Mouse (Mus musculus) kidney, embryonic 16.5 days (tissue): ENCODE results near the gene Cd180. TPM values are rescaled to one million over a fixed set of nuclear protein-coding genes. Genes with fewer than 3 reads are reported as not detected.

Experiments used
- ATAC-seq: fragments of 200-750 bp; cut with Nextera tagmentation; 2 replicates; pipeline ENCODE4 v1.8.0; 2017; ENCODE audit warnings: moderate TSS enrichment; ENCODE audit not compliant: low FRiP score, low TSS enrichment
- H3K27ac ChIP-seq: fragments of 300-500 bp; sonication (generic); 2 replicates; pipeline ENCODE4 v1.5.1; 2014; ENCODE audit warnings: low read length
- H3K27me3 ChIP-seq: fragments of 300-500 bp; sonication (generic); 2 replicates; pipeline ENCODE4 v1.6.1; 2014; ENCODE audit warnings: low read length, control low read depth, mixed read lengths; ENCODE audit not compliant: insufficient read depth
- H3K36me3 ChIP-seq: fragments of 300-500 bp; sonication (generic); 2 replicates; pipeline ENCODE4 v1.6.1; 2014; ENCODE audit warnings: low read length, control low read depth, mixed read lengths; ENCODE audit not compliant: insufficient read depth
- H3K4me1 ChIP-seq: fragments of 300-500 bp; sonication (generic); 2 replicates; pipeline ENCODE4 v1.6.1; 2014; ENCODE audit warnings: low read length, control low read depth, mixed read lengths; ENCODE audit not compliant: insufficient read depth
- H3K4me2 ChIP-seq: fragments of 300-500 bp; sonication (generic); replicated peaks from 2 replicates; pipeline ENCODE4 v1.6.1; 2014; ENCODE audit warnings: low read depth, low read length
- H3K4me3 ChIP-seq: fragments of 300-500 bp; sonication (generic); 2 replicates; pipeline ENCODE4 v1.5.1; 2014; ENCODE audit warnings: mild to moderate bottlenecking, low read length
- H3K9ac ChIP-seq: fragments of 300-500 bp; sonication (generic); replicated peaks from 2 replicates; pipeline ENCODE4 v1.6.1; 2014; ENCODE audit warnings: low read length
- H3K9me3 ChIP-seq: fragments of 300-500 bp; sonication (generic); 2 replicates; pipeline ENCODE4 v1.6.1; 2016; ENCODE audit warnings: low read length, control low read depth
- WGBS: fragments of 180-500 bp; shearing (Covaris S2); extraction: QIAGEN DNeasy Blood & Tissue Kit; methylation state at CpG from one replicate; pipeline ENCODE4 v1.1.7; 2014; 5-methylcytosine and 5-hydroxymethylcytosine counted together
- polyA plus RNA-seq: library from polyadenylated mRNA; unstranded; fragments of >200 nt; fragmentation: Nextera tagmentation; extraction: Ambion mirVana; gene quantifications from 2 replicates; pipeline ENCODE4 v1.2.1, GENCODE M21; 2015

Cd180 gene
- polyA plus RNA-seq, 1 experiment from 2014 or later: 0.29 TPM

GRCm38 (mm10) chr13:102768512-102768911, 75.2 kb downstream of the Cd180 start:
- WGBS: 89% methylated on average over 11 of the region's 11 CpGs
- H3K27me3 ChIP-seq: no peaks in the 10 kb centered on the region
- H3K4me1 ChIP-seq: no peaks in the 10 kb centered on the region; the same call in 1 of the 2 replicates
- no peak overlapping the region for H3K4me3 ChIP-seq
- ATAC-seq: no peak
- H3K9ac ChIP-seq: no peak overlapping the region
- H3K27ac ChIP-seq: no peak overlapping the region
- H3K4me2 ChIP-seq: no peak overlapping the region
- peaks cover 25% of the 10 kb centered on the region; the same call in 1 of the 2 replicates for H3K36me3 ChIP-seq
- H3K9me3 ChIP-seq: no peaks in the 10 kb centered on the region

- Histone ChIP-seq H3K27me3 (no peaks in the 10 kb centered on the region), H3K9me3 (no peaks in the 10 kb centered on the region), H3K4me3 (no peak overlapping the region), H3K4me1 (peaks cover 3% of the 10 kb centered on the region; the same call in 1 of the 2 replicates), H3K4me2 (no peak overlapping the region), H3K36me3 (peaks cover 23% of the 10 kb centered on the region; the same call in 1 of the 2 replicates), H3K9ac (no peak overlapping the region), H3K27ac (no peak overlapping the region)
- ATAC-seq: no peak
- WGBS: 35% methylated on average over 8 of the region's 8 CpGs
Measured at GRCm38 (mm10) chr13:102770194-102770593, 76.8 kb downstream of the Cd180 start.

GRCm38 (mm10) chr13:102773169-102773568, 79.8 kb downstream of the Cd180 start:
- H3K27me3 ChIP-seq: no peaks in the 10 kb centered on the region
- WGBS: 92% methylated on average over 9 of the region's 9 CpGs
- no peak overlapping the region for H3K27ac ChIP-seq
- H3K9me3 ChIP-seq: no peaks in the 10 kb centered on the region
- peaks cover 3% of the 10 kb centered on the region; the same call in 1 of the 2 replicates for H3K4me1 ChIP-seq
- H3K4me3 ChIP-seq: no peak overlapping the region
- H3K9ac ChIP-seq: no peak overlapping the region
- ATAC-seq: no peak
- no peak overlapping the region for H3K4me2 ChIP-seq
- peaks cover 11% of the 10 kb centered on the region; the same call in 1 of the 2 replicates for H3K36me3 ChIP-seq

- Histone ChIP-seq H3K4me3 (no peak overlapping the region), H3K27ac (peak overlapping the region; percentile 64; the same call in 1 of the 2 replicates), H3K9ac (no peak overlapping the region), H3K4me2 (no peak overlapping the region), H3K27me3 (no peaks in the 10 kb centered on the region), H3K36me3 (peaks cover 11% of the 10 kb centered on the region; the same call in 1 of the 2 replicates), H3K4me1 (peaks cover 3% of the 10 kb centered on the region; the same call in 1 of the 2 replicates), H3K9me3 (no peaks in the 10 kb centered on the region)
- 53% methylated on average over 7 of the region's 7 CpGs for WGBS
- ATAC-seq: peak; percentile 69
Measured at GRCm38 (mm10) chr13:102774786-102775201, 81.4 kb downstream of the Cd180 start.

- no peak overlapping the region for H3K9ac ChIP-seq
- ATAC-seq: no peak
- peaks cover 3% of the 10 kb centered on the region; the same call in 1 of the 2 replicates for H3K4me1 ChIP-seq
- WGBS: 84% methylated on average over 6 of the region's 6 CpGs
- peaks cover 9% of the 10 kb centered on the region; the same call in 1 of the 2 replicates for H3K36me3 ChIP-seq
- H3K27ac ChIP-seq: no peak overlapping the region
- no peak overlapping the region for H3K4me3 ChIP-seq
- no peaks in the 10 kb centered on the region for H3K9me3 ChIP-seq
- no peak overlapping the region for H3K4me2 ChIP-seq
- no peaks in the 10 kb centered on the region for H3K27me3 ChIP-seq
Measured at GRCm38 (mm10) chr13:102775506-102775905, 82.1 kb downstream of the Cd180 start.

DNA sequence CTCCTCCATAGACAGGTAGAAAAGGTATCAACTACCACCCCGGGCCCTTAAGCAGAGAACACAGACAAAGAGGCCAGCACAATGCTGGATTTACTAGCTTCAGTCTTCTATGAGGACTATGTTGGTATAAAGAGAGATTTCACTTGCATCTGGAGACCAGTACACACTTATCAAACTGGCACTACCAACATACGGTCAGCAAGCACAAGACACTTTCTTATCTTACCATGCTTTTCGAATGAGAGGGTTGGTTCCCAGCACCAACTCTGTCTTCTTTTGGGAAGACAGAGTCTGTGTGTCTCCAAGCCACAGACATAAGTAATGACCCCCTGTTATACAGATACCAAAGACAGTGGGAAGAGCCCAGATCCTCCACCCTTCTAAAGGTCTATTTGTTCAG, 85.5 kb downstream of the Cd180 start:
- no peak overlapping the region for H3K9ac ChIP-seq
- no peak overlapping the region for H3K4me3 ChIP-seq
- peaks cover 6% of the 10 kb centered on the region; the same call in 1 of the 2 replicates for H3K36me3 ChIP-seq
- H3K9me3 ChIP-seq: no peaks in the 10 kb centered on the region
- H3K4me1 ChIP-seq: 0 out of 2 replicates have a peak, but pooled peaks cover 3% of the 10 kb centered on the region
- H3K4me2 ChIP-seq: no peak overlapping the region
- ATAC-seq: no peak
- no peak overlapping the region for H3K27ac ChIP-seq
- 100% methylated on average over 3 of the region's 3 CpGs for WGBS
- no peaks in the 10 kb centered on the region for H3K27me3 ChIP-seq

DNA sequence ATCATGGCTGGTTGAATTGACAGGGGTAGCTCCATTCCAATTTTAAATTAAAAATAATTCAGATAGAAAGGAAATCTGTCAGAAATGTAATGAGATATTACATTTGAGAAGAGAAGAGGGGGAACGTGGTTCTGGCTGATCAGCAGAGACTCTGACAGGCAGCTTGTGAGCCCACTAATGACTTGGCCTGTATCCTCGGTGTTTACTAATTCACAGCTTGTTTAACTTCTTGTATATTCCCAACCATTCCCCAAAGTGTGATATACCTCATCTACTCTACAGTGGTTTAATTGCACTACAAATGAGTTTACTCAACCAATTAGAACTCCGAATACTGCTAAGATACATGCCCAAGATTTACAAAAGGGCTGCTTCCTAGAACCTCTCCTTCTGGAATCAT, 85.9 kb downstream of the Cd180 start:
- Histone ChIP-seq H3K9me3 (no peaks in the 10 kb centered on the region), H3K4me2 (no peak overlapping the region), H3K4me1 (0 out of 2 replicates have a peak, but pooled peaks cover 3% of the 10 kb centered on the region), H3K27me3 (no peaks in the 10 kb centered on the region), H3K9ac (no peak overlapping the region), H3K36me3 (0 out of 2 replicates have a peak, but pooled peaks cover 2% of the 10 kb centered on the region), H3K4me3 (no peak overlapping the region), H3K27ac (no peak overlapping the region)
- 89% methylated on average over 3 of the region's 3 CpGs for WGBS
- no peak for ATAC-seq

DNA sequence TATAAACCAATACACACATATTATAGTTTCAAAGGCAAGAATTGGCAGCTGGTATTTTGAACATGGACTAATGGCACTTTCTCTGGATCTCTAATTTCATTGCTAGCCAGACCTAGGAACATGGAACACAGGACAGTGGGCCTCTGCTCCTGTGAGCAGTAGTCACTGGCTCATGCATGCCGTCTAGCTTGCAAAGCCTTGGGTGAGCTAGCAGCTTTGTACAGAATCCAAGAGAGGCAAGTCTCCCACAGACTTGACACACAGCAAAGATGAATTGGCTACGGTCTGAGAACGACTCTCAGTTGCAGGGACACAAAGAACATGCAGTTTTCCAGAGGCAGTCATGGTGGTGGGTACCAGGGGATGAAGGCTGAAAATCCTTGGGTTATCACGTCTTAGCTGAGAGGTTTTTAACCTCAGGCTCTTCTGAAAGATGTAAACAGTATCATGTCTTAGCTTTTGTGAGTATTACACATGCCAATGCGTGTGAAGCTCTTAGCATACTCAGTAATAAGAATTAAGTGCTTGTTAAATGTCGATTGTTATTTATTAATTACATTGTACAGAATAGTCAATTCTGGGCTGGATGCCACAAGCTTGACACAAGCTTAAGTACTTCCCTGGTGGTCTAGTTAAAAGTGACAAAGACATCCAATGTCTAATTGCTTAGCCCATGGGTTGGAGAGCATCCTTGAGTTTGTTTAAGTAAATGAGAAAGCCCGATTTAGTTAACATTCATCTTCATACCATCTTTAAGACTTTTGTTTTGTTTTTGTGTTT, 90.4 kb downstream of the Cd180 start:
- no peak overlapping the region for H3K4me2 ChIP-seq
- H3K4me1 ChIP-seq: no peaks in the 10 kb centered on the region
- no peak overlapping the region for H3K4me3 ChIP-seq
- no peak overlapping the region for H3K9ac ChIP-seq
- WGBS: 85% methylated on average over 7 of the region's 7 CpGs
- no peak overlapping the region for H3K27ac ChIP-seq
- no peaks in the 10 kb centered on the region for H3K27me3 ChIP-seq
- no peak for ATAC-seq
- H3K9me3 ChIP-seq: no peaks in the 10 kb centered on the region
- H3K36me3 ChIP-seq: peaks cover 10% of the 10 kb centered on the region; the same call in 1 of the 2 replicates

DNA sequence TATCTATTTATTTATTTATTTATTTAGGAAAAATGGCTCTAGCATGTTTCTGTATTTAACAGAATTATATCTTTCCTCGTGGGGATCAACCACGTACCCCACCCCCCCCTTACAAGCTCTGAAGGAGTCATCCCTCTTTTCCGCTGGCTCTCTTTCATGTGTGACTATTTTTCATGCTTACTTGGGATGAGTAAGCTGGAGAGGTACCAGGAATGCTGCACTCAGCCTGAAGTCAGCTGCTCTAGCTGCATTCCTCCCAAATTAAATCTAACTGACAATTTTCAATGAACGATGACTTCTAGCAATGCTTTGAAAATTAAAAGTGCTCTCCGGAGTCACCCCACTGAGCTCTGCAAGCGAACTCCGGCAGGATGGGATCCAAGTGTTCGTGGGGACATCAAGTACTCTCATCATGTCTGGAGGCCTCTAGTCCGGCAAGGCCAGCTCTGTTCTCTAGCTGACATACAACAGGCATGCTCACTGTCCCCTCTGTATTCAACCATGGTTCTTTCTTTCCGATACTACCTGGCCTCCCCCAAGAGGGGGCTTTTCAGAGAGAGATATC, 93.4 kb downstream of the Cd180 start:
- ATAC-seq: no peak
- Histone ChIP-seq H3K9me3 (no peaks in the 10 kb centered on the region), H3K27me3 (no peaks in the 10 kb centered on the region), H3K36me3 (peaks cover 15% of the 10 kb centered on the region; the same call in 1 of the 2 replicates), H3K4me2 (no peak overlapping the region), H3K4me3 (no peak overlapping the region), H3K9ac (no peak overlapping the region), H3K27ac (no peak overlapping the region), H3K4me1 (peaks cover 13% of the 10 kb centered on the region)
- WGBS: 86% methylated on average over 10 of the region's 10 CpGs
